Mouse (Mus musculus) MEL (cell line): ENCODE measurements at regions not wholly inside any gene's neighbourhood (a gene's known extent, or its start where the extent isn't known, plus 50 kb on each side); places are given as distances from the start of the nearest gene placed in this dataset.

Experiments
- DNase-seq: peaks from one replicate; pipeline ENCODE4 v3.0.0; 2011; ENCODE audit warnings: low read depth, low spot score
- H3K27ac ChIP-seq: 2 replicates; pipeline ENCODE4 v1.5.1; 2012; ENCODE audit warnings: low read depth, mild to moderate bottlenecking, control low read depth, low read length, moderate library complexity; ENCODE audit not compliant: control insufficient read depth
- H3K27me3 ChIP-seq, 2 experiments: fragments of 150-350 bp in 1 of 2; sonication (generic) in 1 of 2; 2 replicates each; pipeline ENCODE4 v1.6.1; 2012; ENCODE audit warnings: low read length in 2 of 2, mild to moderate bottlenecking in 2 of 2, improper control_type of control experiment in 1 of 2, moderate library complexity in 1 of 2; ENCODE audit not compliant: insufficient read depth in 2 of 2, control insufficient read depth in 1 of 2
- H3K36me3 ChIP-seq, 2 experiments: 2 replicates each; pipeline ENCODE4 v1.6.1; 2012 to 2014; ENCODE audit warnings: low read length in 2 of 2, improper control_type of control experiment in 1 of 2, inconsistent platforms in 1 of 2, mild to moderate bottlenecking in 1 of 2; ENCODE audit not compliant: insufficient read depth in 2 of 2, control insufficient read depth in 1 of 2
- H3K4me1 ChIP-seq, 2 experiments: fragments of 150-350 bp in 1 of 2; sonication (generic) in 1 of 2; 2 replicates each; pipeline ENCODE4 v1.6.1; 2012; ENCODE audit warnings: low read length in 2 of 2, improper control_type of control experiment in 1 of 2, mild to moderate bottlenecking in 1 of 2; ENCODE audit not compliant: insufficient read depth in 2 of 2, control insufficient read depth in 1 of 2
- H3K4me3 ChIP-seq, 2 experiments: fragments of 150-350 bp in 1 of 2; sonication (generic) in 1 of 2; 2 replicates each; pipeline ENCODE4 v1.5.1; 2012; ENCODE audit warnings: low read depth in 2 of 2, low read length in 2 of 2, mild to moderate bottlenecking in 2 of 2, moderate library complexity in 2 of 2, control low read depth in 1 of 2, improper control_type of control experiment in 1 of 2; ENCODE audit not compliant: control insufficient read depth in 1 of 2, insufficient read depth in 1 of 2
- H3K79me2 ChIP-seq: 2 replicates; pipeline ENCODE4 v1.6.1; 2012; ENCODE audit warnings: mild to moderate bottlenecking, low read length, moderate library complexity; ENCODE audit not compliant: control insufficient read depth, poor library complexity, insufficient read depth
- H3K9ac ChIP-seq: 2 replicates; pipeline ENCODE4 v1.6.1; 2012; ENCODE audit warnings: low read depth, mild to moderate bottlenecking, control low read depth, low read length, moderate library complexity; ENCODE audit not compliant: control insufficient read depth, poor library complexity, severe bottlenecking
- H3K9me3 ChIP-seq: fragments of 150-350 bp; sonication (generic); replicated peaks from 2 replicates; pipeline ENCODE4 v1.6.1; 2012; ENCODE audit warnings: mild to moderate bottlenecking, low read length, improper control_type of control experiment, moderate library complexity; ENCODE audit not compliant: insufficient read depth
- BHLHE40 ChIP-seq: IDR thresholded peaks from 2 replicates; pipeline ENCODE4 v1.6.1; 2012; ENCODE audit warnings: low read depth, mild to moderate bottlenecking, inconsistent platforms, low read length, improper control_type of control experiment, borderline replicate concordance
- CTCF ChIP-seq, 3 experiments: IDR thresholded peaks in 2 of 3; conservative IDR thresholded peaks in 1 of 3; 2 replicates each; pipeline ENCODE4 v1.5.1; 2011 to 2012; ENCODE audit warnings: low read length in 3 of 3, low read depth in 2 of 3, mild to moderate bottlenecking in 2 of 3, improper control_type of control experiment in 1 of 3, inconsistent platforms in 1 of 3, mixed read lengths in 1 of 3, moderate library complexity in 1 of 3; ENCODE audit not compliant: control insufficient read depth in 1 of 3, insufficient read depth in 1 of 3, poor library complexity in 1 of 3, severe bottlenecking in 1 of 3
- E2F4 ChIP-seq: IDR thresholded peaks from 2 replicates; pipeline ENCODE4 v1.6.1; 2011; ENCODE audit warnings: low read depth, low read length, improper control_type of control experiment, borderline replicate concordance
- ELF1 ChIP-seq: IDR thresholded peaks from 2 replicates; pipeline ENCODE4 v1.6.1; 2014; ENCODE audit warnings: low read depth, mild to moderate bottlenecking, inconsistent platforms, low read length, improper control_type of control experiment, moderate library complexity
- EP300 ChIP-seq, 2 experiments: IDR thresholded peaks; 2 replicates each; pipeline ENCODE4 v1.6.1; 2011; ENCODE audit warnings: improper control_type of control experiment in 2 of 2, low read length in 2 of 2, low read depth in 1 of 2, mild to moderate bottlenecking in 1 of 2
- GATA1 ChIP-seq: IDR thresholded peaks from 2 replicates; pipeline ENCODE4 v1.6.1; 2011; ENCODE audit warnings: low read depth, low read length, improper control_type of control experiment
- MAX ChIP-seq: IDR thresholded peaks from 2 replicates; pipeline ENCODE4 v1.6.1; 2011; ENCODE audit warnings: low read length, improper control_type of control experiment
- MXI1 ChIP-seq: IDR thresholded peaks from 2 replicates; pipeline ENCODE4 v1.6.1; 2011; ENCODE audit warnings: mild to moderate bottlenecking, low read depth, low read length, improper control_type of control experiment
- MYB ChIP-seq: IDR thresholded peaks from 2 replicates; pipeline ENCODE4 v1.6.1; 2011; ENCODE audit warnings: mild to moderate bottlenecking, low read depth, low read length, improper control_type of control experiment
- POLR2AphosphoS2 ChIP-seq: IDR thresholded peaks from 2 replicates; pipeline ENCODE4 v1.6.1; 2011; ENCODE audit warnings: low read length, improper control_type of control experiment
- POLR2AphosphoS5 ChIP-seq: IDR thresholded peaks from 2 replicates; pipeline ENCODE4 v1.6.1; 2012; ENCODE audit warnings: low read depth, borderline replicate concordance, mild to moderate bottlenecking, inconsistent platforms, low read length, moderate library complexity, mixed read lengths
- RCOR1 ChIP-seq: IDR thresholded peaks from 2 replicates; pipeline ENCODE4 v1.6.1; 2012; ENCODE audit warnings: low read depth, mild to moderate bottlenecking, inconsistent platforms, low read length, improper control_type of control experiment
- SIN3A ChIP-seq: IDR thresholded peaks from 2 replicates; pipeline ENCODE4 v1.6.1; 2012; ENCODE audit warnings: low read length, improper control_type of control experiment, inconsistent platforms
- TBP ChIP-seq: IDR thresholded peaks from 2 replicates; pipeline ENCODE4 v1.8.0; 2011; ENCODE audit warnings: low read depth, low read length, improper control_type of control experiment
- UBTF ChIP-seq: IDR thresholded peaks from 2 replicates; pipeline ENCODE4 v1.6.1; 2012; ENCODE audit warnings: low read depth, mild to moderate bottlenecking, inconsistent platforms, low read length, improper control_type of control experiment, moderate library complexity, borderline replicate concordance; ENCODE audit not compliant: insufficient read depth

DNA sequence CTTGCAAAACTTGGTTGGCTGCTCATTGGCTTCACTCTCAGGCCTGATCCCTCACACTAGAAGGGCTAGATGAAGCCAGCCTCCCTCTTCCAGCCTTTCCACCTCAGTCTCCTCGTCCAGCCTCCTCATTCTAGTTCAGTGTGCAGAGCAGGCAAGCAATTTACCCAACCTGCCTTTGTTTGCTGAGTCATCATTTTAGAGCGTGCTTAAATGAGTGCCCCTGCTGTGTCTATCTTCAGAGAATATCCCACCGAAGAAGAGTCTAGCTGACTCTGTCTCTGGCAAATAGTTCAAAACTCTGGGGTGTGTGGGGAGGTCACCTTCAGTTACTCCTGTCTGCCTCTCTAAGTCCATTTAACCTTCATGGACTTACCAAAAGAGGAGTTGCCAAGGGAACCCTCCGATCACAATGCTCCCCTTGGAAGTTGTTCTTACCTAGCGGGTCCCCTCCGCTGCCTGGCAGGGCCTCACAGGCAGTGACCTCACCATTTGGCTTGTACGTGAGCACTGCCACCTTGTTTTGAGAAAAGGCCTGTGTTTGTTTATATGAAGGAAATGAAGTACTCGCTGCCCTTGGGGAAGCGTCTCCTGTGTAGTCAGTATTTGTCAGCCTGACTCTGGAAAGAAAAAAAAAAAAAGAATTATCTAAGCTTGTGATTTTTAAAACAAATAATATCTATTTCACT, 175.2 kb upstream of the Irx3 start:
- Histone ChIP-seq H3K27me3 (no peaks in the 10 kb centered on the region), H3K79me2 (no peaks in the 10 kb centered on the region), H3K36me3 (no peaks in the 10 kb centered on the region), H3K9ac (no peak overlapping the region), H3K4me1 (no peaks in the 10 kb centered on the region), H3K4me3 (no peak overlapping the region), H3K27ac (no peak overlapping the region), H3K9me3 (no peaks in the 10 kb centered on the region)
- TF ChIP-seq CTCF (IDR thresholded peaks at IDR 0.05 in 2 of 3, conservative IDR thresholded peaks at IDR 0.05 in 1 of 3; ENCODE audit: control insufficient read depth in 1 of 3, insufficient read depth in 1 of 3, low read depth in 2 of 3, low read length in 3 of 3, poor library complexity in 1 of 3, severe bottlenecking in 1 of 3), result no peak
- no peak for TF ChIP-seq GATA1
- TF ChIP-seq POLR2AphosphoS5, result no peak
- no peak for TF ChIP-seq E2F4
- no peak for TF ChIP-seq SIN3A
- no peak for TF ChIP-seq ELF1
- DNase-seq, result no peak

DNA sequence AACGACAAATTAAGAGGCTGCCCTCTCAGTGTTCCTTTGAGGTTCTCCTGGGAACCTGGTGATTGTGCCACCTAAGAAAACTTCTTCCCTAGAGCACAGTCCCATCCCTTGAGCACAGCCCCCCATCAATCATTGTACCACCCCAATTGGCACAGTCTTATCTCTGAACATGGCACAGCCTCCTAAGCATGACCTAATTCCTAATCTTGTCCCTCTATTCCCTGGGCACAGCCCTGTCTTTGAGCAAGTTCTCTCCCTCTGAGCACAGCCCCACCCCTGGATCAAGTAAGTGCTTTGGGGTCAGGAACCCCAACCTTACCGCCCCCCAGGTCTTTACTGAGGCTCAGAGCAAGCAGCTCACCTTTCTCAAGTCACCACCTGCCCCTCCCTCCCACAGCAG, 173.6 kb upstream of the Irx3 start:
- TF ChIP-seq E2F4, result no peak
- no peak for TF ChIP-seq UBTF
- Histone ChIP-seq H3K36me3 (no peaks in the 10 kb centered on the region), H3K27ac (no peak overlapping the region), H3K27me3 (no peaks in the 10 kb centered on the region), H3K9me3 (no peaks in the 10 kb centered on the region), H3K9ac (no peak overlapping the region), H3K79me2 (no peaks in the 10 kb centered on the region), H3K4me1 (no peaks in the 10 kb centered on the region), H3K4me3 (no peak overlapping the region)
- DNase-seq, result no peak

DNA sequence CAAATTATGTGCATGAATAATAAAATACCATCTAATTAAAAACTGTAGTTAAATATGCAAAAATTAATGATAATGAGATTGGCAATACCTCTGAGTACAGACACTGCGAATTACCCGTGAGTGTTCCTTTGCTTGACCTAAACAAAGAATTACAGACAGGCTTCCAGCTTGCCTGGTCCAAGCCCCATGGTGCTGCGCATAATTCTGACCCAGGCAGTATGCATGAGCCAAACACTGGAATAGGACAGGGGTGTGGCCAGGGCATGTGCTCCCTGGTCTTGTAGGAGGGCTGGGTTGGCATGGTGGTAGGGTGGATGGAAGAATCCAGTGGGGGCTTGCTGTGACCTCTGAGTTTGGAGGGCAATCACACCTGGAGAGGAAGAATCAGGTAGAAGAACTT, 172.8 kb upstream of the Irx3 start:
- Histone ChIP-seq H3K9me3 (no peaks in the 10 kb centered on the region), H3K79me2 (no peaks in the 10 kb centered on the region), H3K9ac (no peak overlapping the region), H3K27ac (no peak overlapping the region), H3K4me1 (no peaks in the 10 kb centered on the region), H3K36me3 (no peaks in the 10 kb centered on the region), H3K27me3 (no peaks in the 10 kb centered on the region), H3K4me3 (no peak overlapping the region)
- no peak for DNase-seq
- TF ChIP-seq MYB (no peak), RCOR1 (no peak), MXI1 (no peak), EP300 (IDR thresholded peaks at IDR 0.05; ENCODE audit: low read depth in 1 of 2, low read length in 2 of 2) (no peak), BHLHE40 (no peak), POLR2AphosphoS2 (no peak), TBP (no peak), MAX (no peak)
